Mouse (Mus musculus) sigmoid colon, adult 10 weeks (tissue): ENCODE results near the gene Ppy. TPM values are rescaled to one million over a fixed set of nuclear protein-coding genes. Genes with fewer than 3 reads are reported as not detected.

ENCODE experiments used
- polyA plus RNA-seq: library from polyadenylated mRNA; stranded (reverse); fragments of 350-450 nt; fragmentation: Illumina TruSeq; extraction: RNeasy Lipid Tissue Mini Kit (QIAGEN cat#74804); gene quantifications from one replicate; pipeline ENCODE4 v1.2.3, GENCODE M21; 2014; ENCODE audit warnings: low read depth, low replicate concordance

Ppy gene
- polyA plus RNA-seq: not detected

GRCm38 (mm10) chr11:102101219-102101618 lies at the start of gene Ppy:
TSS of gene Ppy (minus strand) at chr11:102101319.

GRCm38 (mm10) chr11:102145471-102146001 lies 44.4 kb upstream of the Ppy start, which contains the start of gene Nags:
TSS of gene Nags (plus strand) at chr11:102145513.

GRCm38 (mm10) chr11:102107732-102108131 lies 6.6 kb upstream of the Ppy start, which contains the start of gene Pyy:
TSS of gene Pyy (minus strand) at chr11:102107832.

GRCm38 (mm10) chr11:102087931-102088898 lies 12.9 kb downstream of the Ppy start, which contains the start of gene Mpp2:
TSS of gene Mpp2 (minus strand) at chr11:102088515.

Other genes starting within 250 kb of the Ppy start
- 1.5 TPM for gene Meox1, start 206.9 kb downstream of the Ppy start, polyA plus RNA-seq
- gene Sost, start 134.3 kb downstream of the Ppy start, polyA plus RNA-seq: not detected
- gene Cfap97d1, start 117.0 kb downstream of the Ppy start, polyA plus RNA-seq: not detected
- gene Dusp3, start 114.3 kb downstream of the Ppy start, polyA plus RNA-seq: 27.1 TPM
- 2.8 TPM for gene Mpp3, start 72.9 kb downstream of the Ppy start, polyA plus RNA-seq
- 4.8 TPM for gene Cd300lg, start 59.8 kb downstream of the Ppy start, polyA plus RNA-seq
- 0.44 TPM for gene Mpp2, start 12.8 kb downstream of the Ppy start, polyA plus RNA-seq
- gene Pyy, start 6.5 kb upstream of the Ppy start, polyA plus RNA-seq: 9.1 TPM
- not detected for gene Nags, start 44.2 kb upstream of the Ppy start, polyA plus RNA-seq
- 4.1 TPM for gene Tmem101, start 55.1 kb upstream of the Ppy start, polyA plus RNA-seq
- gene Lsm12, start 84.0 kb upstream of the Ppy start, polyA plus RNA-seq: 57.3 TPM
- 3.1 TPM for gene G6pc3, start 88.3 kb upstream of the Ppy start, polyA plus RNA-seq
- gene Hdac5, start 128.8 kb upstream of the Ppy start, polyA plus RNA-seq: 2.8 TPM
- gene BC030867, start 147.6 kb upstream of the Ppy start, polyA plus RNA-seq: not detected
- gene Asb16, start 167.4 kb upstream of the Ppy start, polyA plus RNA-seq: 0.66 TPM
- 7.2 TPM for gene Tmub2, start 183.6 kb upstream of the Ppy start, polyA plus RNA-seq
- gene Atxn7l3, start 195.3 kb upstream of the Ppy start, polyA plus RNA-seq: 8.9 TPM
- 48.8 TPM for gene Ubtf, start 218.4 kb upstream of the Ppy start, polyA plus RNA-seq